Comparison of ENCODE assay signal across 1 mouse cellular context in the genomic region with DNA sequence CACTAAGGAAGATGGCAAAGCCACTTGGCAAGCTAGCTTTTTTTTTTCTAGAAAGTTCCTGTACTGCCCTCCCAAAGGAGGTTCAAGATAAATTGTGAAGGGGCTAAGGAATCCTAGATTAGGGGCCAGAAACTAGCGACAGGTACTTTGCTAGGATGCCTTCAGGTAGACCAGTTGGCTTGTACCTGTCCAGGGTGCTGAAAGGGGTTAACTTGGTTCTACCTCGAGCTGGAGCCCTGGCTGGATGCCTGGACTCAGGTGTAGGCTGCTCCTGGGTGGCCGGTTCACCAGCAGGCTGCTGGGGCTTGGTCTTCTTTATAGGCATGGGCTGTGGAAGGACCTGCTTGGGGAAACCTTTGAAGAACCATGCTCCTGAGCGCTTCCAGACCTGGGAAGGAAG.
TF ChIP-seq lines count a peak whose summit lies in the region.

No protein-coding gene starts in this region.

TF ChIP-seq in CH12.LX, 34 proteins besides CTCF, POLR2A, EP300 and RAD21 (continued from another document):
- TF ChIP-seq MAZ (IDR thresholded peaks at IDR 0.05; ENCODE audit: low read depth, low read length) (no peak), HCFC1 (IDR thresholded peaks at IDR 0.05; ENCODE audit: low read depth, low read length) (no peak), JUND (conservative IDR thresholded peaks at IDR 0.05; ENCODE audit: low read depth, low read length) (no peak), POLR2AphosphoS2 (IDR thresholded peaks at IDR 0.05; ENCODE audit: low read depth, low read length) (no peak), PAX5 (IDR thresholded peaks at IDR 0.05; ENCODE audit: low read length) (no peak)
